ENCODE assay signal across 32 mouse cellular contexts in the genomic region with DNA sequence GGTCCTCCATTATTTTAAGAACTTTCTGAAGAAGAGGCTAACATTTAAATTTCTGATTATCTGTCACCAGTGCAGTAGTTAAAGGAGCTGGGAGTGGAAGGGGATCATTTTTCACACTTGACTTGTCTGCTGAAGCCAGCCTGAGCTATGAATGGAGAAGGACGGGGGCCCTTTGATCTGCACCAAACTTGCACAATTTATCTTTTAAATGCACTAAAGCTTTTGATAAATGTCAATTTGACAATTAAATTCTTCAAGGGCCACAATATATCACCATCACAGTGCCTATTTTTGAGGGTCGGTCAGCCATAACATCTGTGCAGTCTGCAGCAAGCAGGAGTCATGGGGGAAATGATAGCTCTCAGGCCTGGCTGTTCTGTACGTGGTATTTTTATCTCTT.
A peak's percentile ranks its signal among the peaks of the same experiment; 100 is the strongest.
DNase-seq lines count a peak whose midpoint lies in the region; ATAC-seq and TF ChIP-seq lines count a peak whose summit lies in the region.
"Had no signal": no experiment of that assay in that cellular context is flagged by ENCODE, and none has a peak within 500 bp of the region (broad histone marks: within the 10 kb centered on the region; RNA-seq: fewer than 3 reads in every experiment).

No protein-coding gene starts in this region.

- ATAC-seq in forebrain, embryonic 12.5 days (ENCODE audit: low FRiP score): peak; percentile 41; the same call in 1 of the 2 replicates
- ATAC-seq in forebrain, embryonic 15.5 days (replicated peaks): no peak
- peak; percentile 39; the same call in 1 of the 2 replicates for ATAC-seq in kidney, embryonic 16.5 days (ENCODE audit: low FRiP score, low TSS enrichment)
- ATAC-seq: forebrain, embryonic 13.5 days; inflammation-experienced regulatory T-cells, adult 6 months; lung, postnatal 0 days had no signal

- DNase-seq in kidney, adult 2 months: no peak
- DNase-seq in Muller cell, postnatal 12 days (ENCODE audit: inconsistent ontology term): peak; percentile 11
- DNase-seq in embryo, embryonic 11 days: peak; percentile 40
- DNase-seq in urinary bladder, adult 2 months (ENCODE audit: low spot score): no peak
- DNase-seq in layer of hippocampus, postnatal 10 days (ENCODE audit: low spot score in 2 of 2): no peak
- DNase-seq: adrenal gland, postnatal 25 days; cerebellum, adult 18-20 months; cerebellum, postnatal 10 days; gastrocnemius, adult 2 months; gastrocnemius, postnatal 36 days; heart, adult 18-20 months; kidney, adult 11 months; kidney, postnatal 10 days; liver, embryonic 13.5 days; lung, adult 18-20 months; lung, postnatal 4 days; spleen, adult 18-20 months; thymus, adult 2 months; thymus, postnatal 36 days had no signal

- no peak overlapping the region for H3K27ac ChIP-seq in forebrain, embryonic 12.5 days
- H3K27ac ChIP-seq in forebrain, embryonic 15.5 days (replicated peaks): no peak overlapping the region
- H3K27ac ChIP-seq in kidney, embryonic 16.5 days (ENCODE audit: low read length): no peak overlapping the region
- H3K27ac ChIP-seq in kidney, adult 2 months (ENCODE audit: insufficient read depth, low read depth, low read length): no peak overlapping the region
- H3K27ac ChIP-seq: embryonic facial prominence, embryonic 12.5 days; forebrain, embryonic 13.5 days; gastrocnemius, adult 2 months; limb, embryonic 10.5 days; limb, embryonic 15.5 days; liver, embryonic 13.5 days; neural tube, embryonic 12.5 days had no signal

- TF ChIP-seq CTCF in kidney, adult 2 months (conservative IDR thresholded peaks at IDR 0.05; ENCODE audit: insufficient read depth, insufficient read length, low read depth, low read length): no peak

- peaks cover 10% of the 10 kb centered on the region for H3K4me1 ChIP-seq in forebrain, embryonic 12.5 days
- 0 out of 2 replicates have a peak, but pooled peaks cover 5% of the 10 kb centered on the region for H3K4me1 ChIP-seq in forebrain, embryonic 15.5 days
- H3K4me1 ChIP-seq in kidney, embryonic 16.5 days (ENCODE audit: insufficient read depth, low read length): peaks cover 15% of the 10 kb centered on the region
- H3K4me1 ChIP-seq in kidney, adult 2 months (ENCODE audit: control insufficient read depth, insufficient read depth, low read length): no peaks in the 10 kb centered on the region
- H3K4me1 ChIP-seq: liver, embryonic 13.5 days; megakaryocyte, embryonic 14.5 days had no signal

- H3K4me2 ChIP-seq in forebrain, embryonic 12.5 days: no peak overlapping the region
- no peak overlapping the region for H3K4me2 ChIP-seq in forebrain, embryonic 15.5 days (replicated peaks)
- no peak overlapping the region for H3K4me2 ChIP-seq in kidney, embryonic 16.5 days (replicated peaks; ENCODE audit: low read depth, low read length)
- H3K4me2 ChIP-seq: embryonic facial prominence, embryonic 12.5 days; forebrain, embryonic 13.5 days; heart, embryonic 11.5 days; limb, embryonic 15.5 days; liver, embryonic 13.5 days; neural tube, embryonic 12.5 days had no signal

- no peaks in the 10 kb centered on the region for H3K36me3 ChIP-seq in forebrain, embryonic 12.5 days (replicated peaks)
- no peaks in the 10 kb centered on the region for H3K36me3 ChIP-seq in forebrain, embryonic 15.5 days
- H3K36me3 ChIP-seq in kidney, embryonic 16.5 days (ENCODE audit: insufficient read depth, low read length): no peaks in the 10 kb centered on the region
- no peaks in the 10 kb centered on the region for H3K36me3 ChIP-seq in kidney, adult 2 months (ENCODE audit: control insufficient read depth, insufficient read depth, low read length)
- H3K36me3 ChIP-seq: embryonic facial prominence, embryonic 12.5 days; limb, embryonic 10.5 days; limb, embryonic 15.5 days; liver, embryonic 13.5 days; neural tube, embryonic 12.5 days had no signal

- no peak for TF ChIP-seq POLR2A in kidney, adult 2 months (IDR thresholded peaks at IDR 0.05; ENCODE audit: low read depth, low read length)

- 26% methylated on average over 3 of the region's 3 CpGs for WGBS in forebrain, embryonic 12.5 days
- WGBS in forebrain, embryonic 15.5 days: 12% methylated on average over 3 of the region's 3 CpGs
- WGBS in kidney, embryonic 16.5 days: 6% methylated on average over 3 of the region's 3 CpGs
- 34% methylated on average over 3 of the region's 3 CpGs for WGBS in kidney, adult 2 months

- 0 out of 2 replicates have a peak, but pooled peaks cover 8% of the 10 kb centered on the region for H3K27me3 ChIP-seq in forebrain, embryonic 12.5 days
- H3K27me3 ChIP-seq in forebrain, embryonic 15.5 days: no peaks in the 10 kb centered on the region
- H3K27me3 ChIP-seq in kidney, embryonic 16.5 days (ENCODE audit: insufficient read depth, low read length): no peaks in the 10 kb centered on the region
- no peaks in the 10 kb centered on the region for H3K27me3 ChIP-seq in kidney, adult 2 months (replicated peaks; ENCODE audit: control insufficient read depth, insufficient read depth, low read length)
- H3K27me3 ChIP-seq: embryonic facial prominence, embryonic 12.5 days; forebrain, embryonic 13.5 days; limb, embryonic 15.5 days; liver, embryonic 13.5 days; megakaryocyte, embryonic 14.5 days; neural tube, embryonic 12.5 days had no signal

- H3K9me3 ChIP-seq in forebrain, embryonic 12.5 days: 0 out of 2 replicates have a peak, but pooled peaks cover 2% of the 10 kb centered on the region
- no peaks in the 10 kb centered on the region for H3K9me3 ChIP-seq in forebrain, embryonic 15.5 days
- no peaks in the 10 kb centered on the region for H3K9me3 ChIP-seq in kidney, embryonic 16.5 days (ENCODE audit: low read length)
- H3K9me3 ChIP-seq: embryonic facial prominence, embryonic 12.5 days; forebrain, embryonic 13.5 days; limb, embryonic 10.5 days; limb, embryonic 15.5 days; liver, embryonic 13.5 days; neural tube, embryonic 12.5 days had no signal

- H3K9ac ChIP-seq in forebrain, embryonic 12.5 days: no peak overlapping the region
- H3K9ac ChIP-seq in forebrain, embryonic 15.5 days (replicated peaks): no peak overlapping the region
- no peak overlapping the region for H3K9ac ChIP-seq in kidney, embryonic 16.5 days (replicated peaks; ENCODE audit: low read length)
- H3K9ac ChIP-seq: embryonic facial prominence, embryonic 12.5 days; forebrain, embryonic 13.5 days; limb, embryonic 15.5 days; liver, embryonic 13.5 days; neural tube, embryonic 12.5 days had no signal

- H3K4me3 ChIP-seq in forebrain, embryonic 12.5 days (replicated peaks): no peak overlapping the region
- H3K4me3 ChIP-seq in forebrain, embryonic 15.5 days: no peak overlapping the region
- no peak overlapping the region for H3K4me3 ChIP-seq in kidney, embryonic 16.5 days (ENCODE audit: low read length)
- H3K4me3 ChIP-seq in kidney, adult 2 months (ENCODE audit: insufficient read depth, low read depth, low read length): no peak overlapping the region
- H3K4me3 ChIP-seq: embryonic facial prominence, embryonic 12.5 days; forebrain, embryonic 13.5 days; gastrocnemius, adult 2 months; limb, embryonic 10.5 days; limb, embryonic 15.5 days; liver, embryonic 13.5 days; megakaryocyte, embryonic 14.5 days; myocyte; neural tube, embryonic 12.5 days had no signal

Comparison
In these comparisons a context has a peak if more than half of its experiments do, and no peak if none do; other contexts are left out.
1. DNase-seq: peak in Muller cell, postnatal 12 days (single experiment) and embryo, embryonic 11 days (single experiment); none in kidney, adult 2 months (single experiment), urinary bladder, adult 2 months (single experiment) and layer of hippocampus, postnatal 10 days (0 of 2).